Mouse (Mus musculus) lung, postnatal 0 days (tissue): ENCODE results near the gene Pla2g2e.

Experiments used
- CTCF ChIP-seq: IDR thresholded peaks from 2 replicates; pipeline ENCODE4 v1.5.1; 2016; ENCODE audit warnings: antibody characterized with exemption, mild to moderate bottlenecking
- EP300 ChIP-seq: IDR thresholded peaks from 2 replicates; pipeline ENCODE4 v1.6.1; 2016; ENCODE audit warnings: antibody characterized with exemption, mild to moderate bottlenecking, control low read depth

DNA sequence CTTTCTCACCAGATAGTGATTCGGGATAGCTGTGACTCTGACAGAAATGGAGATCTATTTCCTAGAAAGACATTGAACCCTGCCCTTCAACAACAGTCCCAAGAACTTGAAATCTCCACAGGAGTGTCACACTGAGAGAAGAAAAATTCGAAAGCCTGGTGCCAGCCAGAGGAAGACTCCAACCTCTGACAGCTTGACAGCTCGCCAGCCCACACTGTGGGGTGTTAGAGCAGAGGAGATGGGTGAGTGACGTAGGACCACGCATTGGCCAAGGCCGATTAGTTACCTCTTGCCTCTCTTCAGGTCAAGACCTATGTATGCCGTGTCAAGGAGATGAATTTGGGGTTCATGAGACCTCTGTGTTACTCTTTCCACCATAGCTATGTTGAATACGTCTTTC is 37.0 kb upstream of the Pla2g2e start:
- TF ChIP-seq CTCF = no peak
- TF ChIP-seq EP300 = no peak
